Mouse (Mus musculus) R1 (cell line): ENCODE results near the gene Tmprss9.
"Not testable (repeated sequence)": the region's sequence is repeated elsewhere in the genome, so short reads cannot be mapped to it uniquely, and the experiment has no call there.

ENCODE experiments used
- DNase-seq: peaks from one replicate; pipeline ENCODE4 v3.0.0-alpha.2; 2018; ENCODE audit warnings: low read depth, low spot score

Gene Tmprss9

GRCm38 (mm10) chr10:80871581-80871980 is at the start of gene Tmprss9:
Tmprss9 (plus strand) TSS chr10:80871848.
- no peak for DNase-seq

GRCm38 (mm10) chr10:80821991-80822390 is 49.7 kb upstream of the Tmprss9 start:
- DNase-seq, result peak; percentile 75

- DNase-seq, result no peak
These were observed 49.1 kb upstream of the Tmprss9 start for GRCm38 (mm10) chr10:80822528-80822927.

- no peak for DNase-seq
These were observed 48.3 kb upstream of the Tmprss9 start for GRCm38 (mm10) chr10:80823316-80823715.

GRCm38 (mm10) chr10:80823847-80824643 is 47.6 kb upstream of the Tmprss9 start:
- DNase-seq, result no peak

GRCm38 (mm10) chr10:80824827-80825226 is 46.8 kb upstream of the Tmprss9 start:
- no peak for DNase-seq

- DNase-seq, result peak; percentile 100
These were observed 45.2 kb upstream of the Tmprss9 start, which contains the start of gene Oaz1 for GRCm38 (mm10) chr10:80826151-80827062. Oaz1 (plus strand) TSS chr10:80826656.

GRCm38 (mm10) chr10:80827063-80827869 is 44.4 kb upstream of the Tmprss9 start:
- DNase-seq, result no peak

- DNase-seq, result no peak
These were observed 43.7 kb upstream of the Tmprss9 start for GRCm38 (mm10) chr10:80827870-80828420.

- DNase-seq, result not testable (repeated sequence)
These were observed 43.1 kb upstream of the Tmprss9 start for GRCm38 (mm10) chr10:80828587-80828986.

- DNase-seq, result no peak
These were observed 42.0 kb upstream of the Tmprss9 start for GRCm38 (mm10) chr10:80829359-80830278.

GRCm38 (mm10) chr10:80831136-80831535 is 40.5 kb upstream of the Tmprss9 start:
- peak; percentile 97 for DNase-seq

GRCm38 (mm10) chr10:80832818-80833217 is 38.8 kb upstream of the Tmprss9 start:
- DNase-seq, result no peak

GRCm38 (mm10) chr10:80835617-80836016 is 36.0 kb upstream of the Tmprss9 start:
- no peak for DNase-seq

GRCm38 (mm10) chr10:80836949-80837379 is 34.7 kb upstream of the Tmprss9 start:
- DNase-seq, result peak; percentile 66

GRCm38 (mm10) chr10:80837827-80838226 is 33.8 kb upstream of the Tmprss9 start:
- DNase-seq, result no peak

- DNase-seq, result no peak
These were observed 33.2 kb upstream of the Tmprss9 start for GRCm38 (mm10) chr10:80838346-80838912.

GRCm38 (mm10) chr10:80839848-80840247 is 31.8 kb upstream of the Tmprss9 start:
- no peak for DNase-seq

GRCm38 (mm10) chr10:80841685-80842084 is 30.0 kb upstream of the Tmprss9 start:
- no peak for DNase-seq

- no peak for DNase-seq
These were observed 29.3 kb upstream of the Tmprss9 start for GRCm38 (mm10) chr10:80842334-80842733.
